Mouse (Mus musculus) myocyte (in vitro differentiated cells): ENCODE results near the gene Ulk4.

Experiments
- CEBPB ChIP-seq: IDR thresholded peaks from 2 replicates; pipeline ENCODE4 v1.6.1; 2011; ENCODE audit warnings: mild to moderate bottlenecking, moderate library complexity; ENCODE audit not compliant: poor library complexity, insufficient read depth, severe bottlenecking
- E2F4 ChIP-seq: IDR thresholded peaks from one replicate; pipeline ENCODE4 v1.6.1; 2011; ENCODE audit warnings: mild to moderate bottlenecking, control low read depth, moderate library complexity; ENCODE audit not compliant: insufficient read depth
- MAX ChIP-seq: IDR thresholded peaks from one replicate; pipeline ENCODE4 v1.6.1; 2011; ENCODE audit warnings: low read depth, mild to moderate bottlenecking, control low read depth
- MYOD1 ChIP-seq, 3 experiments: IDR thresholded peaks; one replicate each; pipeline ENCODE4 v1.6.1; 2011; ENCODE audit warnings: control low read depth in 2 of 3, low read depth in 2 of 3, mild to moderate bottlenecking in 2 of 3, moderate library complexity in 1 of 3; ENCODE audit not compliant: insufficient read length in 2 of 3, control insufficient read depth in 1 of 3
- MYOG ChIP-seq, 3 experiments: IDR thresholded peaks; one replicate each; pipeline ENCODE4 v1.6.1; 2011; ENCODE audit warnings: control low read depth in 2 of 3, low read depth in 2 of 3, mild to moderate bottlenecking in 2 of 3; ENCODE audit not compliant: insufficient read length in 2 of 3, control insufficient read depth in 1 of 3, insufficient read depth in 1 of 3
- POLR2A ChIP-seq: IDR thresholded peaks from one replicate; pipeline ENCODE4 v1.6.1; 2011; ENCODE audit warnings: low read depth, mild to moderate bottlenecking, control low read depth, moderate library complexity; ENCODE audit not compliant: insufficient read length
- POLR2AphosphoS2 ChIP-seq: IDR thresholded peaks from one replicate; pipeline ENCODE4 v1.6.1; 2011; ENCODE audit warnings: low read depth, control low read depth; ENCODE audit not compliant: insufficient read length
- REST ChIP-seq: IDR thresholded peaks from one replicate; pipeline ENCODE4 v1.6.1; 2011; ENCODE audit warnings: mild to moderate bottlenecking, control low read depth, moderate library complexity; ENCODE audit not compliant: insufficient read depth, insufficient read length
- SRF ChIP-seq: IDR thresholded peaks from one replicate; pipeline ENCODE4 v1.6.1; 2011; ENCODE audit warnings: low read depth; ENCODE audit not compliant: control insufficient read depth, insufficient read length
- TCF12 ChIP-seq: IDR thresholded peaks from one replicate; pipeline ENCODE4 v1.6.1; 2011; ENCODE audit warnings: mild to moderate bottlenecking, control low read depth; ENCODE audit not compliant: poor library complexity, insufficient read depth, severe bottlenecking
- TCF3 ChIP-seq: IDR thresholded peaks from one replicate; pipeline ENCODE4 v1.6.1; 2011; ENCODE audit warnings: low read depth, control low read depth; ENCODE audit not compliant: insufficient read length
- USF1 ChIP-seq: IDR thresholded peaks from one replicate; pipeline ENCODE4 v1.6.1; 2011; ENCODE audit warnings: low read depth, mild to moderate bottlenecking, control low read depth, moderate library complexity

DNA sequence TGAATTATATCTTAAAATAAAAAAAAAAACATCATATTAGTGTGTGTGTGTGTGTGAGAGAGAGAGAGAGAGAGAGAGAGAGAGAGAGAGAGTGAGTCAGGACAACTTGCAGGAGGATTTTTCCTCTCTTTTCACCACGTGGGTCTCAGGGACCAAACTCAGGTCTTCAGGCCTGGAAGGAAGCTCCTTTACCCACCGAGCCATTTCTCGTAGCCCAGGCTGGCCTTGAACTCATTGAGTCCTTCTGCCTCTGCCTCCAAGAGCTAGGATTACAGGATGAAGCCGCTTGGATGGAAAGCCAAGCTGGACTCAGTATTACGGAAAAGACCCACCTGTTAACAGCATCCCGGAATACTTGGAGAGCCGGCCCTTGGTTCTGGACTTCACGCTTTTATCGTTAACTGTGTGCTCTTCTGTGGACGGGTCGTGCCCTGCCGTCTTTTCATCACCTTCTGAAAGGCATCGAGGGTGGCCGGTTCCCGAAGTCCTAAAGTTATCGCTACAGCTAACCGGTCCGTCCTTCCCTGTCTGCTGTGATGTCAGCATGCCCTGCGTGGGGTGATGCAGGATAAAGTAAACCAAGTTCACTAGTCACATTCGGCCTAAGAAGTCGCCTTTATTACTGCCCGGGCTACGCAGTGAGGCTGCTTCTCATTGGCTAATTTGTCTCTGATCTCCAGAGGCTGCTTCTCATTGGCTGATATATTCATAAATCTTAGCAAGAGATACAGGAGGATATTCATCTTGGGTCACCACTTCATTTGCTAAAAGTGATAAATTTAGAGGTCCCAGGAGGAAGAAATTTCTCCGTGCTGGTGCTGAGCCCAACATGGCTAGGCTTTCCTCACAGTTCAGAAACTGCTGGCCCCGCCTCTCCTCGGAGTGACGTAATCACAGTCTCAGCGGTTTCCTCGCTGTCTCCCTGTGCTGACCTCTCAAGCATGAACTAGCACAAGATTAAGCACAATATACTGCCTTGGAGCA lies 8.6 kb upstream of the Ulk4 start:
- no peak for TF ChIP-seq USF1
- peak; percentile 79 for TF ChIP-seq POLR2A
- no peak for TF ChIP-seq TCF12
- no peak for TF ChIP-seq MYOG (IDR thresholded peaks at IDR 0.05; ENCODE audit: control insufficient read depth in 1 of 3, insufficient read depth in 1 of 3, insufficient read length in 2 of 3, low read depth in 2 of 3)
- TF ChIP-seq TCF3: no peak
- no peak for TF ChIP-seq MYOD1 (IDR thresholded peaks at IDR 0.05; ENCODE audit: control insufficient read depth in 1 of 3, insufficient read length in 2 of 3, low read depth in 2 of 3)
- TF ChIP-seq POLR2AphosphoS2: peak; percentile 76
- TF ChIP-seq E2F4: no peak
- peak; percentile 31 for TF ChIP-seq MAX
- peak; percentile 41; the same call in 1 of the 2 replicates for TF ChIP-seq CEBPB
- no peak for TF ChIP-seq REST
- TF ChIP-seq SRF: no peak
